In the genomic region with DNA sequence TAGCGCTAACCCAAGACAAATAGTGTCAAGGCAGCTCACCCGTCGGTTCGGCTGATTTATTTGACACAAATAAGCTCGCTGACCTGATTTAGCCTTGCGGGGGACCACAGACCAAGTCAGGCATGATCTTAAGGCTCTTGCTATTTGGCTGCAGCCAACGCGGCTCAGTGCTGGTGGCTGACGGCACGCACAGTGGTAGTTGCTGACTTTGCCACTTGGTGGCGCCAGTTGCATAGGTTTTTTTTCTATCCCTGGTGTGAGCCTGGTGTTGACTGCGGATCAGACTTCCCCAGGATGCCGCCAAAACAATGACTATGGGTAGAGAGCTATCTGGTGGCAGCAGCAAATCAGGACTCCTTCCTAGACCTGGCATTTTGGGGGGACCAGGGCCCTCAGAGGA, we compare ENCODE assay signal across 8 mouse cellular contexts. TPM values are rescaled to one million over a fixed set of nuclear protein-coding genes. Genes with fewer than 3 reads are reported as not detected.
DNase-seq lines count a peak whose midpoint lies in the region; ATAC-seq and TF ChIP-seq lines count a peak whose summit lies in the region.

No protein-coding gene starts in this region.

- no peak for TF ChIP-seq POLR2A in thymus, adult 2 months (IDR thresholded peaks at IDR 0.05; ENCODE audit: control insufficient read depth, extremely low read depth, insufficient read depth, low read length, poor library complexity)

- peaks cover 17% of the 10 kb centered on the region for H3K27me3 ChIP-seq in E14TG2a.4 (ENCODE audit: insufficient read depth, low read length)
- no peaks in the 10 kb centered on the region; the same call in 1 of the 2 replicates for H3K27me3 ChIP-seq in forebrain, embryonic 14.5 days (replicated peaks; ENCODE audit: control insufficient read depth, insufficient read depth, low read length)
- peaks cover 7% of the 10 kb centered on the region; the same call in 1 of the 2 replicates for H3K27me3 ChIP-seq in liver, postnatal 0 days (ENCODE audit: insufficient read depth, low read length)
- no peaks in the 10 kb centered on the region; the same call in 1 of the 2 replicates for H3K27me3 ChIP-seq in thymus, adult 2 months (ENCODE audit: control insufficient read depth, insufficient read depth, low read length)

- peak; percentile 93 for DNase-seq in forebrain, embryonic 14.5 days (ENCODE audit: low spot score)
- peak; percentile 90 to 93 for DNase-seq in heart, postnatal 14 days
- DNase-seq in large intestine, adult 2 months (ENCODE audit: low read depth, low spot score) = peak; percentile 58
- peak; percentile 89 for DNase-seq in liver, postnatal 0 days
- DNase-seq in thymus, adult 2 months = peak; percentile 79

- no peak for TF ChIP-seq EP300 in liver, postnatal 0 days (IDR thresholded peaks at IDR 0.05; ENCODE audit: low read depth)

- TF ChIP-seq CTCF in E14TG2a.4 (conservative IDR thresholded peaks at IDR 0.05; ENCODE audit: low read length) = peak; percentile 74
- TF ChIP-seq CTCF in liver, postnatal 0 days (IDR thresholded peaks at IDR 0.05; ENCODE audit: low read depth) = peak; percentile 93
- TF ChIP-seq CTCF in thymus, adult 2 months (IDR thresholded peaks at IDR 0.05; ENCODE audit: borderline replicate concordance, control insufficient read depth, extremely low read depth, insufficient read depth, low read length, poor library complexity) = peak; percentile 81; the same call in 1 of the 2 replicates

- 0 out of 2 replicates have a peak, but pooled peaks cover 3% of the 10 kb centered on the region for H3K36me3 ChIP-seq in E14TG2a.4 (ENCODE audit: insufficient read depth, low read length)
- peaks cover 4% of the 10 kb centered on the region; the same call in 1 of the 2 replicates for H3K36me3 ChIP-seq in forebrain, embryonic 14.5 days (ENCODE audit: control insufficient read depth, insufficient read depth, low read length)
- no peaks in the 10 kb centered on the region for H3K36me3 ChIP-seq in liver, postnatal 0 days (replicated peaks; ENCODE audit: insufficient read depth, low read length)
- no peaks in the 10 kb centered on the region for H3K36me3 ChIP-seq in thymus, adult 2 months (ENCODE audit: control insufficient read depth, insufficient read depth, low read length)

- peak overlapping the region; percentile 44 for H3K4me2 ChIP-seq in forebrain, embryonic 14.5 days (ENCODE audit: low read length)
- no peak overlapping the region for H3K4me2 ChIP-seq in liver, postnatal 0 days (ENCODE audit: low read depth, low read length)

- no peak overlapping the region for H3K27ac ChIP-seq in forebrain, embryonic 14.5 days (ENCODE audit: low read depth, low read length)
- no peak overlapping the region for H3K27ac ChIP-seq in liver, postnatal 0 days (ENCODE audit: low read depth)
- H3K27ac ChIP-seq in thymus, adult 2 months (ENCODE audit: control insufficient read depth, insufficient read depth, low read length) = no peak overlapping the region

- intact Hi-C loops in heart, postnatal 14 days (cut with DNase I) = loop anchor here (1.0 to 2.0 kb wide), 2 partner anchors 386 to 468 kb away; no protein-coding TSS in a partner anchor

- peak; percentile 80; the same call in 1 of the 2 replicates for ATAC-seq in cerebellum, adult (ENCODE audit: insufficient number of reproducible peaks, low FRiP score, low TSS enrichment)
- peak; percentile 91 for ATAC-seq in forebrain, embryonic 14.5 days
- ATAC-seq in liver, postnatal 0 days = peak; percentile 76
- ATAC-seq in neutrophil, adult 5-6 weeks (ENCODE audit: extremely low read depth, insufficient number of reproducible peaks, low FRiP score, poor library complexity, severe bottlenecking) = peak; percentile 81

- H3K4me3 ChIP-seq in E14TG2a.4 (replicated peaks; ENCODE audit: low read length) = no peak overlapping the region
- H3K4me3 ChIP-seq in forebrain, embryonic 14.5 days (ENCODE audit: low read depth, low read length) = no peak overlapping the region
- H3K4me3 ChIP-seq in liver, postnatal 0 days (ENCODE audit: low read depth, low read length) = no peak overlapping the region
- no peak overlapping the region for H3K4me3 ChIP-seq in thymus, adult 2 months (ENCODE audit: control insufficient read depth, insufficient read depth, low read length)

- peaks cover 25% of the 10 kb centered on the region for H3K4me1 ChIP-seq in E14TG2a.4 (replicated peaks; ENCODE audit: low read depth, low read length)
- H3K4me1 ChIP-seq in forebrain, embryonic 14.5 days (ENCODE audit: control insufficient read depth, insufficient read depth, low read length) = peaks cover 23% of the 10 kb centered on the region
- peaks cover 11% of the 10 kb centered on the region for H3K4me1 ChIP-seq in liver, postnatal 0 days (ENCODE audit: insufficient read depth)
- H3K4me1 ChIP-seq in thymus, adult 2 months (replicated peaks; ENCODE audit: control insufficient read depth, insufficient read depth, low read length) = peaks cover 15% of the 10 kb centered on the region

- H3K9me3 ChIP-seq in E14TG2a.4 (ENCODE audit: low read length) = peaks cover 10% of the 10 kb centered on the region
- no peaks in the 10 kb centered on the region for H3K9me3 ChIP-seq in forebrain, embryonic 14.5 days (replicated peaks; ENCODE audit: control insufficient read depth, low read length)
- H3K9me3 ChIP-seq in liver, postnatal 0 days (ENCODE audit: low read length) = no peaks in the 10 kb centered on the region

- WGBS in forebrain, embryonic 14.5 days = 1% methylated on average over 13 of the region's 13 CpGs
- WGBS in large intestine, adult 2 months = 1% methylated on average over 13 of the region's 13 CpGs
- 2% methylated on average over 13 of the region's 13 CpGs for WGBS in liver, postnatal 0 days (ENCODE audit: insufficient replicate concordance)
- 4% methylated on average over 13 of the region's 13 CpGs for WGBS in thymus, adult 2 months

- H3K9ac ChIP-seq in forebrain, embryonic 14.5 days (ENCODE audit: low read length) = peak overlapping the region; percentile 54
- H3K9ac ChIP-seq in liver, postnatal 0 days (replicated peaks) = no peak overlapping the region

RNA-seq across cellular contexts. Expression of gene 2410131K14Rik, which starts 24.0 kb away (rescaled TPM):
- 14.6 and 17.1 TPM in 2 replicates for polyA plus RNA-seq in forebrain, embryonic 14.5 days (2014; fragmentation: Nextera tagmentation; extraction: Ambion mirVana)
- 1 to 10 TPM; 9.2 to 9.3 TPM for total RNA-seq in heart, postnatal 14 days (2021)
- 4.9 and 5.5 TPM in 2 replicates for polyA plus RNA-seq in large intestine, adult 2 months (2012; rRNA removed)
- polyA plus RNA-seq in liver, postnatal 0 days (2015; fragmentation: Nextera tagmentation; extraction: Ambion mirVana) = 1.3 TPM in 2 replicates
- 8.0 and 8.1 TPM in 2 replicates for total RNA-seq in neutrophil, adult 5-6 weeks (2017)
- 8.7 and 10.8 TPM in 2 replicates for polyA plus RNA-seq in thymus, adult 2 months (2012; rRNA removed)

RNA-seq across cellular contexts. Expression of gene Rnft2, which starts 24.1 kb away (rescaled TPM):
- polyA plus RNA-seq in forebrain, embryonic 14.5 days (2014; fragmentation: Nextera tagmentation; extraction: Ambion mirVana) = 10.7 and 11.3 TPM in 2 replicates
- total RNA-seq in heart, postnatal 14 days (2021) = 1 to 10 TPM; 1.0 to 1.8 TPM
- 1.1 and 1.7 TPM in 2 replicates for polyA plus RNA-seq in large intestine, adult 2 months (2012; rRNA removed)
- 0.14 TPM in 1 of 2 replicates, not detected in the other for polyA plus RNA-seq in liver, postnatal 0 days (2015; fragmentation: Nextera tagmentation; extraction: Ambion mirVana)
- total RNA-seq in neutrophil, adult 5-6 weeks (2017) = 1.5 TPM in 1 of 2 replicates, not detected in the other
- polyA plus RNA-seq in thymus, adult 2 months (2012; rRNA removed) = 2.0 and 2.7 TPM in 2 replicates
